Mouse (Mus musculus) spleen, postnatal 36 days (tissue): ENCODE measurements at regions not wholly inside any gene's neighbourhood (a gene's known extent, or its start where the extent isn't known, plus 50 kb on each side); places are given as distances from the start of the nearest gene placed in this dataset.

Source experiments
- DNase-seq, 2 experiments: peaks; one replicate each; pipeline ENCODE4 v3.0.0; 2022; ENCODE audit warnings: low spot score in 2 of 2, mixed read lengths in 1 of 2

- DNase-seq = no peak
These were observed 96.7 kb upstream of the Ppp1r26 start for GRCm38 (mm10) chr2:28349911-28350310.

DNA sequence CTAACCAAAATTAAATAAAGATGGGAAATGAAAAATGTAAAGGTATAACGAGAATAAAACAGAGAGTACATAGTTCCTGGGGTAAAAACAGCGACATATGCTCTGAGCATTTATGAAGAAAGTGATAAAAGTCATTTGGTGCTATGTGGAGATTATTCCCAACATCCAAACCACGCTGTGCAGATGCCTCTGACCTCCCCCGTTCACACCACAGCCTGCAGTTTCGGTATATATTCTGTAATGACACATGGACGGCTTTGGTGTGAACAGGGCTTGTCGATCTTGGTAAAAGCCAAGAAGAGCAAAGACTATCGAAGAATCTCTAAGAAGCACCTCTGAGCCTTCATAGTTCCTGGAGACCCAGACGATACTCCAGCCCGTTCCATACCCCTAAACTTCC is 95.2 kb upstream of the Ppp1r26 start:
- no peak for DNase-seq

GRCm38 (mm10) chr2:28352903-28353302 is 93.7 kb upstream of the Ppp1r26 start:
- no peak for DNase-seq

GRCm38 (mm10) chr2:28362199-28362598 is 84.4 kb upstream of the Ppp1r26 start:
- no peak for DNase-seq

DNA sequence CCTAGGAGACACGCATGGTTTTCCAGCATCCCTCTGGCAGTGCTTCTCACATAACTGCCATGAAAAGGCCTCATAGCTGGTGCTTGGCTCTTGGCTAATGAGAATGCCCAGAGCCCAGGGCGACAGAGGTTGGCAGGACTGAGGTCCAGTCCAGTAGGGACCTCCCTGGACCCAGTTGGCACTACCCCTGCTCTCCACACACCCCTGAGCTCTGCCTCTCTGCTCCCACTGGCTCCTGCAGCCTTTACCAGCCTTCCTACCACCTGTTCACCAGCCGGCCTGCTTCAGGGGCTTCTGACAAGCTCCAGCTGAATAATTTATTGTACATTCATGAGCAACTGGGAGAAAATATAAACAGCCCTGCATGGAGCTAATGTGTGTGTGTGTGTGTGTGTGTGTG is 82.0 kb upstream of the Ppp1r26 start:
- no peak for DNase-seq

- DNase-seq = no peak
These were observed 80.8 kb upstream of the Ppp1r26 start for GRCm38 (mm10) chr2:28365756-28366155.

GRCm38 (mm10) chr2:28374838-28375237 is 71.8 kb upstream of the Ppp1r26 start:
- DNase-seq = no peak

- no peak for DNase-seq
These were observed 68.4 kb upstream of the Ppp1r26 start for GRCm38 (mm10) chr2:28377948-28378822.

GRCm38 (mm10) chr2:28382051-28382802 is 64.4 kb upstream of the Ppp1r26 start:
- DNase-seq = no peak

- DNase-seq = no peak
These were observed 61.7 kb upstream of the Ppp1r26 start for GRCm38 (mm10) chr2:28384875-28385274.

GRCm38 (mm10) chr2:28386784-28387183 is 59.8 kb upstream of the Ppp1r26 start:
- DNase-seq = no peak

DNA sequence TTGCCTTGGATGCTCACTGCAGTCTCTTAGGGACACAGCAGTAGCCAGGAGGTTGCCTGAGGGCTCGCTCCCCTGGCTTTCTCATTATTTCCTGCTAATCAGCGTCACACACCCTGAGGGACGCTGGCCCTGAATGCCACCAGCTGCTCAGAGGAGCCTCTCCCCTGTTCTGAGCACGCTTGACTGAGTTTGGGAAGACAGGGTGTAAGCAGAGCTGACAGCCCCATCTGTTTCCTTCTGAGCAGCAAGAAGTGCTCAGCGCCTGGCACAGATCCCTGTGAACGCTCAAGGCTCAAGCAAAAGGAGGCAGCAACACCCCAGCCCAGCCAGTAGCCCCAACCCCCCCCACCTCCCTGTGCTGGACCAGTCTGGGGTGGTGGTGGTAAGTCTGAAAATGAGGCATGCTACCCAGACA is 59.2 kb upstream of the Ppp1r26 start:
- DNase-seq = no peak

DNA sequence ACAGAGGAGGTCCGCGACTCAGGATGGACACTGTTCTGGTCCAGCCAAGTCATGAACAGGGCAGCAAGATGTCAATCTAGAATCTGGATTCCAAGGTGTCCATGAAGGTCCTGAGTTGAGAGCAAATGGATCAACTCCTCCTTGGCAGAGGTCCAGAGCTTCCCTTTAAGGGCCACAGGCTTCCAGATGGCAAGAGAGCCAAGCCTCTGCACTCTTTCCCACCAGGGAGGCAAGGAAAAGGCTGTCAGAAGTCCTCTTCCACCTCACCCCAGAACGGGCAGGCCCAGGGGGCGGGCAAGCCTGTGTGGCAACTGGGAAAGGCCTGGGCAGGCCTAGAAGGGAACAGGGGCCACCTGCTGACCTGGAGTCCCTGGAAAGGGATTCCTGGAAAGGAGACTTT is 58.7 kb upstream of the Ppp1r26 start:
- DNase-seq = no peak

DNA sequence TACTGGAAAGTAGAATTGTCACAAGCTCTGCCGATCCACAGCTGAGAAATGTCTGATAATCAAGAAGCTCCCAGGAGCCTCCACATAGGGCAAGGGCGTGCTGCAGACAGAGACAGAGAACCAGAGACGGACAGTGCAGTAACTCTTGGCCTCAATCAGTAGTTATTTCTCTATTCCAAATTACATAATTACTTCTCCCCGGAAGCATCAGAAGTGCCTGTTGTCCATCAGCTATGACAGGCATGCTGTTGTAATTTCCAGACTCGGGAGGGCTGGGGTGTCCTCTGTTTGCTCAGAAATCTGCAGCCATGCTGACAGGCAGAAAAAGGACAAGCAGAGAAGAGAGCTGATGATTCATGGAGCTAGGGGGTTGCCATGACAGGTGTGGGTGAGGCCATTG is 56.9 kb upstream of the Ppp1r26 start:
- DNase-seq = no peak

- no peak for DNase-seq
These were observed 51.2 kb upstream of the Ppp1r26 start for GRCm38 (mm10) chr2:28395391-28395790.
